Mouse (Mus musculus): ENCODE data around the gene 4930548H24Rik.

DNA sequence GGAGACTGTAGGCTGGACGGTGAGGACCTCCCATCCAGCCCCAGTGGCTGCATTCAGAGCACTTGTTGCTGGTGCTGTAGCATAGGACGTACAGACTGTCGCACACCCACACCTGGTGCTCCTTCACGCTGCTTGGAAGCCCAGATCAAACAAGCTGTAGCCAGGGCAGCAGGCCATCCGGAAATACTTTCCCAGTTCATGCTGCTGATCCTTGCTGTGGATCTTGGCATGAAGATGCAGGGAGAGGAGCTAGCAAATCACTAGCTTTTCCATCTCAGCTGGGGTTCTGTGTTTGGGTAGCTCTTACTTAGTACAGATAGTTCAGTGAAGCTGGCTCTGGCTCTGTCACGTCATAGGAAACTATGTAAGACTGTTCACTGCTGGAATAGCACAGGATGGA lies 15.8 kb upstream of the 4930548H24Rik start:
- no peak for TF ChIP-seq CTCF (IDR thresholded peaks at IDR 0.05; ENCODE audit: low read depth)
- TF ChIP-seq EP300 (IDR thresholded peaks at IDR 0.05; ENCODE audit: low read depth): no peak
